Mouse (Mus musculus): ENCODE results near the gene Isyna1. TPM values are rescaled to one million over a fixed set of nuclear protein-coding genes. Genes with fewer than 3 reads are reported as not detected.

Isyna1 gene
- polyA plus RNA-seq, 1 experiment from 2014 or later: 185 TPM

DNA sequence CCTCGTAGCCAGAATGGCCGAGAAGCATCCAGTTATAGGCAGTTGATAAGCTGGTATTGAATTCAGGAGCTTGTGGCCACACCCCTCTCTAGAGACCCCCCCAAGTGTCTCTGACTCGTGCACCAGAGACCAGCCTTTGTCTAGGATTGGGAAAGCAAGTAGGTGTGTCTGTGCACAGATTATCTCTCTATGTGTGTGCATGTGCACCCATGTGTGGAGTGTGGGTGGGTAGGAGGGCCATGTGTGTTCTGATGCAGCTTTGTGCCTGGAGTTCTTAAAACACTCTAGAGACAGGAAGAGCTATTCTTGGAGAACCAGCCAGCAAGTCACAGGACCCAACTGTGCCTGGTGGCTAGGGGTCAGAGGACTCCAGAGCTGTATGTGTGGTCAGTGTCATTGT, 33.6 kb upstream of the Isyna1 start:
- Histone ChIP-seq H3K9me3 (no peaks in the 10 kb centered on the region), H3K4me1 (no peaks in the 10 kb centered on the region), H3K27me3 (no peaks in the 10 kb centered on the region), H3K9ac (no peak overlapping the region), H3K36me3 (no peaks in the 10 kb centered on the region), H3K4me3 (no peak overlapping the region), H3K4me2 (replicated peaks) (no peak overlapping the region), H3K27ac (no peak overlapping the region)
- 76% methylated on average over 3 of the region's 3 CpGs for WGBS
- no peak for ATAC-seq (ENCODE audit: insufficient number of reproducible peaks, insufficient read depth, low FRiP score, low TSS enrichment)

DNA sequence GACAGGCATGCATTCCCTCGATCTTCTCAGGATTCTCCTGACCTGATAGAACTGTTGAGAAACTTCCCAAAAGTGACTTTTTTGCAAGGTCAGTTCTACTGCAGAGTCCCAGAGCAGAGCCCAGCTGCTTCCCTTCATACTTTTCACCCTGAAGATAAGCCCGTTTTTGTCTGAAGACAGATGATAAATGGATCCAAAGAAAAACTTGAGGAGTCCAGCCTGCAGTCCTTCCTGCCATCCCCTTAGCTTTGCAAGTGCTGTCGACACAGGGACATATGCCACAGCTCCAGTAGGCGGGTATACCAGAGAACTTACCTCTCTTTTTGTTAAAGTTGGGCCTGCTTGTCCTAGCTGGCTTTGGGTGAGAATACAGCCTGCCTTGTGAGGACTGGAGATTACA, 32.8 kb upstream of the Isyna1 start:
- ATAC-seq (ENCODE audit: insufficient number of reproducible peaks, insufficient read depth, low FRiP score, low TSS enrichment): no peak
- H3K27me3 ChIP-seq: no peaks in the 10 kb centered on the region
- H3K36me3 ChIP-seq: no peaks in the 10 kb centered on the region
- no peak overlapping the region for H3K27ac ChIP-seq
- no peaks in the 10 kb centered on the region for H3K4me1 ChIP-seq
- WGBS: 67% methylated on average over 4 of the region's 4 CpGs
- no peak overlapping the region for H3K4me3 ChIP-seq
- H3K9ac ChIP-seq: no peak overlapping the region
- H3K9me3 ChIP-seq: no peaks in the 10 kb centered on the region
- H3K4me2 ChIP-seq (replicated peaks): no peak overlapping the region

GRCm38 (mm10) chr8:70561809-70562535, 32.2 kb upstream of the Isyna1 start:
- no peak overlapping the region; the same call in 1 of the 2 replicates for H3K27ac ChIP-seq
- no peak overlapping the region for H3K4me3 ChIP-seq
- no peak overlapping the region for H3K9ac ChIP-seq
- 69% methylated on average over 7 of the region's 7 CpGs for WGBS
- no peaks in the 10 kb centered on the region for H3K9me3 ChIP-seq
- H3K4me1 ChIP-seq: no peaks in the 10 kb centered on the region
- H3K4me2 ChIP-seq (replicated peaks): no peak overlapping the region
- H3K36me3 ChIP-seq: no peaks in the 10 kb centered on the region
- ATAC-seq (ENCODE audit: insufficient number of reproducible peaks, insufficient read depth, low FRiP score, low TSS enrichment): no peak
- H3K27me3 ChIP-seq: no peaks in the 10 kb centered on the region

DNA sequence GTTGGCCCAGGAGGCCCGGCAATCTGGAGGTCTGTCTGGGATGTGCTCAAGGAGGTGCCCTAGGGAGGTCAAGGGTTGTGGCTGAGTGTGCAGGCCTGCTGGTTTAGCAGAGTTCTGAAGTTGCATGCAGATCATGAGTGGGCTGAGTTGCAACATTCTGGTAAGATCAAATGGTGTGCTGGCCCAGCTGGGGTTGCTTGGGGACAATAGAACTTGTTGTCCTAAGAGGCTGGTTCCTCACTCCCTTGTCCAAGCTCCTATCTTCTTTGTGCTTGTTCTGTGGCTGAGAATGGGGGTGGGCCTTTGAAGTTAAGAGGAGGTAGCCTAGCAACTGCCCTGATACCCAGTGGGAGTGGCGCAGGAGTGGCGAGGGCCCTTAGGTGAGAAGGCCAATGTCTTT, 31.4 kb upstream of the Isyna1 start:
- no peak for ATAC-seq (ENCODE audit: insufficient number of reproducible peaks, insufficient read depth, low FRiP score, low TSS enrichment)
- H3K4me2 ChIP-seq (replicated peaks): no peak overlapping the region
- H3K4me3 ChIP-seq: no peak overlapping the region
- H3K27ac ChIP-seq: no peak overlapping the region
- 82% methylated on average over 3 of the region's 3 CpGs for WGBS
- H3K9me3 ChIP-seq: no peaks in the 10 kb centered on the region
- H3K9ac ChIP-seq: no peak overlapping the region
- no peaks in the 10 kb centered on the region for H3K27me3 ChIP-seq
- no peaks in the 10 kb centered on the region for H3K4me1 ChIP-seq
- H3K36me3 ChIP-seq: no peaks in the 10 kb centered on the region

DNA sequence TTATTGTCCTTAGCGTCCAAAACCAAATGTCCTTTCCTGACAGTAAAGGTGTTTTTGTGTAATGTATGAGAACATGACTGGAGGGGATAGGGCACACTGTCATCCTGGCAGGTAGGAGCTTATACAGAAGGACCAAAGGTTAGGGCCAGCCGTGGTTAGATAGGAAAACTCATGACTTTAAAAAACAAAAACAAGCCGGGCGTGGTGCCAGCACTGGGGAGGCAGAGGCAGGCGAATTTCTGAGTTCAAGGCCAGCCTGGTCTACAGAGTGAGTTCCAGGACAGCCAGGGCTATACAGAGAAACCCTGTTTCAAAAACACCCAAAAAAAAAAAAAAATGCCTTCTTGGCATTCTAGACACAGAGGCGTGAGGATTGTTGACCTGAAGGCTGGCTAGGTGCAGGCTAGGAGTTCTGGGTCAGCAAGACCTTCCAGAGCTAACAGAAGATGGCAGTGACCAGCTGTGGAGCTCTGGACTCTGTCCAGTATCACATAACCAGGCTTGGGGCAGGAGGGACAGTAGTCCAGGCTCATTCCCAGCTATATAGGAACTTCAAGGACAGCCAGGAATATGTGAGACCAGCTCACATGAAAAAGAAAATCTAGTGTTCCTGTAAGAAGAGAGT, 30.3 kb upstream of the Isyna1 start:
- ATAC-seq (ENCODE audit: insufficient number of reproducible peaks, insufficient read depth, low FRiP score, low TSS enrichment): no peak
- H3K27me3 ChIP-seq: no peaks in the 10 kb centered on the region
- WGBS: 85% methylated on average over 6 of the region's 6 CpGs
- no peaks in the 10 kb centered on the region for H3K9me3 ChIP-seq
- H3K4me1 ChIP-seq: no peaks in the 10 kb centered on the region
- no peak overlapping the region for H3K4me2 ChIP-seq (replicated peaks)
- no peak overlapping the region for H3K4me3 ChIP-seq
- no peak overlapping the region for H3K9ac ChIP-seq
- H3K27ac ChIP-seq: no peak overlapping the region
- no peaks in the 10 kb centered on the region for H3K36me3 ChIP-seq

- 82% methylated on average over 3 of the region's 3 CpGs for WGBS
- no peak overlapping the region for H3K9ac ChIP-seq
These were observed 29.4 kb upstream of the Isyna1 start for GRCm38 (mm10) chr8:70564696-70565235.

GRCm38 (mm10) chr8:70565561-70565960, 28.6 kb upstream of the Isyna1 start:
- Histone ChIP-seq H3K4me3 (no peak overlapping the region), H3K27me3 (no peaks in the 10 kb centered on the region), H3K4me2 (replicated peaks) (no peak overlapping the region), H3K9me3 (no peaks in the 10 kb centered on the region), H3K4me1 (no peaks in the 10 kb centered on the region), H3K9ac (no peak overlapping the region), H3K36me3 (no peaks in the 10 kb centered on the region), H3K27ac (no peak overlapping the region)
- 47% methylated on average over 3 of the region's 3 CpGs for WGBS
- 0 out of 2 replicates have a peak, but pooled peaks have one; percentile 37 for ATAC-seq (ENCODE audit: insufficient number of reproducible peaks, insufficient read depth, low FRiP score, low TSS enrichment)

More at GRCm38 (mm10) chr8:70564696-70565235, 29.4 kb upstream of the Isyna1 start:
- no peaks in the 10 kb centered on the region for H3K27me3 ChIP-seq
- no peaks in the 10 kb centered on the region for H3K36me3 ChIP-seq
- H3K4me1 ChIP-seq: no peaks in the 10 kb centered on the region
- no peak overlapping the region for H3K4me3 ChIP-seq
- ATAC-seq (ENCODE audit: insufficient number of reproducible peaks, insufficient read depth, low FRiP score, low TSS enrichment): no peak
- H3K9me3 ChIP-seq: no peaks in the 10 kb centered on the region
- H3K27ac ChIP-seq: no peak overlapping the region
- no peak overlapping the region for H3K4me2 ChIP-seq (replicated peaks)

GRCm38 (mm10) chr8:70570360-70570759, 23.8 kb upstream of the Isyna1 start:
- Histone ChIP-seq H3K27ac (no peak overlapping the region), H3K4me3 (no peak overlapping the region), H3K9me3 (no peaks in the 10 kb centered on the region), H3K4me2 (replicated peaks) (no peak overlapping the region), H3K27me3 (no peaks in the 10 kb centered on the region), H3K36me3 (peaks cover 20% of the 10 kb centered on the region), H3K4me1 (no peaks in the 10 kb centered on the region), H3K9ac (no peak overlapping the region)
- ATAC-seq (ENCODE audit: insufficient number of reproducible peaks, insufficient read depth, low FRiP score, low TSS enrichment): no peak

DNA sequence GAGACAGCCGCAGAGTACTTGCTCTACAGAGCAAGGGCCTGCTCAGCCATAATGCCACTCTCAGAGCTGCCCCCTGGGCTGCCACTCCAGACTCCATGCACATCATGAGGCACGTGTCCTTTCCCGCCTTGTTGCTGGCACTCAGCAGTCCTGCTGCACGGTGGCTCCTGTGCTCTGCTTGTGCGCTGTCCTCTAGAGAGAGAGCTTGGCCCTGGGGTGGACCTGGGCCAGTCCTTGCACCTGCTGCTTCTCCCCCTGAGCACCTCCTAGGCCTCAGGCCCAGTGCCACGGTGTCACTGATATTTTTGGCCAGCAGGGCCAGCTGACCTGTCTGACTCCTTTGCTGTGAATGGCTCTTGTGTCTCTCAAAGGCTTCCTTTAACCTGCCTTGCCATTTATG, 23.2 kb upstream of the Isyna1 start:
- H3K27ac ChIP-seq: no peak overlapping the region
- ATAC-seq (ENCODE audit: insufficient number of reproducible peaks, insufficient read depth, low FRiP score, low TSS enrichment): no peak
- no peak overlapping the region for H3K4me2 ChIP-seq (replicated peaks)
- H3K9me3 ChIP-seq: no peaks in the 10 kb centered on the region
- H3K27me3 ChIP-seq: no peaks in the 10 kb centered on the region
- no peaks in the 10 kb centered on the region for H3K4me1 ChIP-seq
- peaks cover 21% of the 10 kb centered on the region for H3K36me3 ChIP-seq
- H3K9ac ChIP-seq: no peak overlapping the region
- 82% methylated on average over 6 of the region's 6 CpGs for WGBS
- no peak overlapping the region for H3K4me3 ChIP-seq

- no peaks in the 10 kb centered on the region for H3K4me1 ChIP-seq
- ATAC-seq (ENCODE audit: insufficient number of reproducible peaks, insufficient read depth, low FRiP score, low TSS enrichment): no peak
- no peak overlapping the region for H3K27ac ChIP-seq
- no peak overlapping the region for H3K4me2 ChIP-seq (replicated peaks)
- no peaks in the 10 kb centered on the region for H3K9me3 ChIP-seq
- no peak overlapping the region for H3K9ac ChIP-seq
- no peak overlapping the region for H3K4me3 ChIP-seq
- no peaks in the 10 kb centered on the region for H3K27me3 ChIP-seq
- peaks cover 39% of the 10 kb centered on the region for H3K36me3 ChIP-seq
These were observed 19.9 kb upstream of the Isyna1 start for GRCm38 (mm10) chr8:70574302-70574701.

- 88% methylated on average over 4 of the region's 4 CpGs for WGBS
- H3K9ac ChIP-seq: no peak overlapping the region
- no peak overlapping the region for H3K4me3 ChIP-seq
- H3K4me2 ChIP-seq (replicated peaks): no peak overlapping the region
- no peaks in the 10 kb centered on the region for H3K27me3 ChIP-seq
- H3K9me3 ChIP-seq: no peaks in the 10 kb centered on the region
- no peak overlapping the region for H3K27ac ChIP-seq
- peaks cover 42% of the 10 kb centered on the region for H3K36me3 ChIP-seq
- no peak for ATAC-seq (ENCODE audit: insufficient number of reproducible peaks, insufficient read depth, low FRiP score, low TSS enrichment)
- H3K4me1 ChIP-seq: no peaks in the 10 kb centered on the region
These were observed 19.3 kb upstream of the Isyna1 start for GRCm38 (mm10) chr8:70574915-70575314.

DNA sequence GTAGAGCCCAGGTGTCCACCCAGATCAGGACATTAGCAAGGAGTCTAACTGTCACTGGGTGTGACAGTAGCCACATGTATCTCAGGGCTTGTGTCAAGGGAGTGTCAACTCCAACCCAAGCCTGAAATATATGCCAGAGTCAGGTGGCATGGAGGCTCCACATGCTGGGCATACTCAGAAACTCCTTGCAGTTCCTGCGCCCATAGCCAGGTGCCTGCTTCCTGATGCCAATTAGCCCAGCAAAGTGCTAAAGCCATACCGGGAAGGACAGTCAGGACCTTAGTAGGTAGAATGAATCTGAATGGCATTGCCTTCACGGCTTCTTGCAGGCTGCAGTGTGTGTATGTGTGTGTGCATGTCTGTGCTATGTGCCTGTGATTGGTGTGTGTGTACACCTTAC, 17.0 kb upstream of the Isyna1 start:
- WGBS: 88% methylated on average over 3 of the region's 3 CpGs
- Histone ChIP-seq H3K27ac (no peak overlapping the region), H3K36me3 (peaks cover 64% of the 10 kb centered on the region), H3K9me3 (no peaks in the 10 kb centered on the region), H3K4me2 (replicated peaks) (no peak overlapping the region), H3K4me3 (no peak overlapping the region), H3K4me1 (no peaks in the 10 kb centered on the region), H3K27me3 (no peaks in the 10 kb centered on the region), H3K9ac (0 out of 2 replicates have a peak overlapping the region, but pooled peaks have one; percentile 19)
- no peak for ATAC-seq (ENCODE audit: insufficient number of reproducible peaks, insufficient read depth, low FRiP score, low TSS enrichment)

All from embryonic facial prominence, embryonic 12.5 days (tissue).